Mouse (Mus musculus) small intestine, adult 2 months (tissue): Measurements from ENCODE around the gene Ndc80. TPM values are rescaled to one million over a fixed set of nuclear protein-coding genes. Genes with fewer than 3 reads are reported as not detected.

Experiments
- H3K27ac ChIP-seq: fragments of 200-500 bp; 2 replicates; pipeline ENCODE4 v1.5.1; 2012; ENCODE audit warnings: low read depth, low read length, control low read depth, inconsistent platforms; ENCODE audit not compliant: insufficient read depth
- H3K27me3 ChIP-seq: fragments of 200-500 bp; 2 replicates; pipeline ENCODE4 v1.6.1; 2012; ENCODE audit warnings: mild to moderate bottlenecking, moderate library complexity, low read length, inconsistent platforms; ENCODE audit not compliant: control insufficient read depth, insufficient read depth
- H3K36me3 ChIP-seq: fragments of 200-500 bp; 2 replicates; pipeline ENCODE4 v1.6.1; 2012; ENCODE audit warnings: mild to moderate bottlenecking, low read length, control low read depth, inconsistent platforms; ENCODE audit not compliant: control insufficient read depth, insufficient read depth
- H3K4me1 ChIP-seq: fragments of 200-500 bp; 2 replicates; pipeline ENCODE4 v1.6.1; 2012; ENCODE audit warnings: low read length, inconsistent platforms, mixed read lengths; ENCODE audit not compliant: control insufficient read depth, insufficient read depth, insufficient read length
- H3K4me3 ChIP-seq: fragments of 200-500 bp; 2 replicates; pipeline ENCODE4 v1.5.1; 2012; ENCODE audit warnings: low read depth, mild to moderate bottlenecking, control low read depth, inconsistent platforms, low read length, moderate library complexity
- CTCF ChIP-seq: fragments of 200-500 bp; IDR thresholded peaks from 2 replicates; pipeline ENCODE4 v1.5.1; 2012; ENCODE audit warnings: low read depth, mild to moderate bottlenecking, control low read depth, inconsistent platforms, low read length, moderate library complexity, mixed read lengths; ENCODE audit not compliant: insufficient replicate concordance, insufficient read length; ENCODE audit errors: extremely low read depth
- POLR2A ChIP-seq: fragments of 200-500 bp; IDR thresholded peaks from 2 replicates; pipeline ENCODE4 v1.6.1; 2012; ENCODE audit warnings: low read depth, mild to moderate bottlenecking, control low read depth, inconsistent platforms, low read length, moderate library complexity
- WGBS: fragments of 180-500 bp; shearing (Covaris S2); methylation state at CpG from one replicate; pipeline ENCODE4 v1.1.7; 2018; 5-methylcytosine and 5-hydroxymethylcytosine counted together
- polyA plus RNA-seq: library from polyadenylated mRNA; depleted of rRNA; stranded (reverse); fragments of >200 nt; gene quantifications from 2 replicates; pipeline ENCODE4 v1.2.3, GENCODE M21; 2012

The Ndc80 gene
- polyA plus RNA-seq, 1 experiment = 0.08 TPM

- Histone ChIP-seq H3K36me3 (no peaks in the 10 kb centered on the region), H3K27me3 (no peaks in the 10 kb centered on the region), H3K4me1 (no peaks in the 10 kb centered on the region), H3K27ac (no peak overlapping the region), H3K4me3 (no peak overlapping the region)
- 86% methylated on average over 9 of the region's 9 CpGs for WGBS
- no peak for TF ChIP-seq POLR2A
- no peak for TF ChIP-seq CTCF
Measured at GRCm38 (mm10) chr17:71489703-71490461, 36.8 kb downstream of the Ndc80 start.

GRCm38 (mm10) chr17:71486231-71486851, 40.3 kb downstream of the Ndc80 start:
- WGBS = 36% methylated on average over 8 of the region's 8 CpGs
- peak overlapping the region; percentile 97 for H3K27ac ChIP-seq
- peaks cover 3% of the 10 kb centered on the region; the same call in 1 of the 2 replicates for H3K4me1 ChIP-seq
- H3K4me3 ChIP-seq = peak overlapping the region; percentile 21; the same call in 1 of the 2 replicates
- TF ChIP-seq POLR2A (no peak), CTCF (no peak)
- H3K27me3 ChIP-seq = no peaks in the 10 kb centered on the region
- no peaks in the 10 kb centered on the region for H3K36me3 ChIP-seq

- Histone ChIP-seq H3K27ac (peak overlapping the region; percentile 97), H3K4me3 (peak overlapping the region; percentile 21; the same call in 1 of the 2 replicates), H3K36me3 (no peaks in the 10 kb centered on the region), H3K27me3 (no peaks in the 10 kb centered on the region), H3K4me1 (peaks cover 3% of the 10 kb centered on the region; the same call in 1 of the 2 replicates)
- WGBS = 48% methylated on average over 12 of the region's 12 CpGs
- no peak for TF ChIP-seq POLR2A
Measured at GRCm38 (mm10) chr17:71485791-71486230, 40.8 kb downstream of the Ndc80 start.

- Histone ChIP-seq H3K4me3 (no peak overlapping the region), H3K27me3 (no peaks in the 10 kb centered on the region), H3K4me1 (peaks cover 6% of the 10 kb centered on the region; the same call in 1 of the 2 replicates), H3K27ac (peak overlapping the region; percentile 97), H3K36me3 (no peaks in the 10 kb centered on the region)
- no peak for TF ChIP-seq POLR2A
- no peak for TF ChIP-seq CTCF
- WGBS = 95% methylated on average over 5 of the region's 5 CpGs
Measured at GRCm38 (mm10) chr17:71484711-71485110, 41.9 kb downstream of the Ndc80 start.

- no peak overlapping the region for H3K27ac ChIP-seq
- H3K4me3 ChIP-seq = no peak overlapping the region
- H3K36me3 ChIP-seq = no peaks in the 10 kb centered on the region
- WGBS = 81% methylated on average over 7 of the region's 7 CpGs
- no peaks in the 10 kb centered on the region for H3K27me3 ChIP-seq
- peaks cover 9% of the 10 kb centered on the region; the same call in 1 of the 2 replicates for H3K4me1 ChIP-seq
- TF ChIP-seq POLR2A = no peak
- no peak for TF ChIP-seq CTCF
Measured at GRCm38 (mm10) chr17:71483418-71484060, 43.1 kb downstream of the Ndc80 start.

GRCm38 (mm10) chr17:71479381-71479901, 47.2 kb downstream of the Ndc80 start:
- Histone ChIP-seq H3K36me3 (no peaks in the 10 kb centered on the region), H3K27me3 (no peaks in the 10 kb centered on the region), H3K4me3 (no peak overlapping the region), H3K27ac (no peak overlapping the region), H3K4me1 (peaks cover 12% of the 10 kb centered on the region; the same call in 1 of the 2 replicates)
- no peak for TF ChIP-seq POLR2A
- no peak for TF ChIP-seq CTCF
- 22% methylated on average over 5 of the region's 5 CpGs for WGBS

- Histone ChIP-seq H3K27me3 (no peaks in the 10 kb centered on the region), H3K36me3 (no peaks in the 10 kb centered on the region), H3K4me3 (no peak overlapping the region), H3K4me1 (peaks cover 11% of the 10 kb centered on the region; the same call in 1 of the 2 replicates), H3K27ac (no peak overlapping the region)
- TF ChIP-seq CTCF (no peak), POLR2A (no peak)
- 97% methylated on average over 8 of the region's 8 CpGs for WGBS
Measured at GRCm38 (mm10) chr17:71477481-71477880, 49.2 kb downstream of the Ndc80 start.
